8 mouse cellular contexts compared by ENCODE assay signal in genomic region chr8:110808495-110809472, GRCm38 (mm10). TPM values are rescaled to one million over a fixed set of nuclear protein-coding genes. Genes with fewer than 3 reads are reported as not detected.
A peak's percentile ranks its signal among the peaks of the same experiment; 100 is the strongest.
DNase-seq lines count a peak whose midpoint lies in the region; ATAC-seq and TF ChIP-seq lines count a peak whose summit lies in the region.

No protein-coding gene starts in this region.

- H3K9me3 ChIP-seq in hindbrain, embryonic 10.5 days, result no peaks in the 10 kb centered on the region
- no peaks in the 10 kb centered on the region for H3K9me3 ChIP-seq in hindbrain, embryonic 13.5 days
- no peaks in the 10 kb centered on the region for H3K9me3 ChIP-seq in ES-Bruce4 (replicated peaks; ENCODE audit: control insufficient read depth, insufficient read depth, low read length, poor library complexity, severe bottlenecking)
- no peaks in the 10 kb centered on the region for H3K9me3 ChIP-seq in embryonic facial prominence, embryonic 11.5 days (replicated peaks; ENCODE audit: control insufficient read depth, low read length)
- H3K9me3 ChIP-seq in intestine, embryonic 16.5 days (ENCODE audit: control insufficient read depth, low read length), result no peaks in the 10 kb centered on the region

- no peaks in the 10 kb centered on the region for H3K27me3 ChIP-seq in hindbrain, embryonic 10.5 days (ENCODE audit: insufficient read depth, poor library complexity, severe bottlenecking)
- H3K27me3 ChIP-seq in hindbrain, embryonic 13.5 days, result no peaks in the 10 kb centered on the region
- no peaks in the 10 kb centered on the region for H3K27me3 ChIP-seq in ES-Bruce4 (ENCODE audit: control insufficient read depth, insufficient read depth, low read length, poor library complexity, severe bottlenecking)
- H3K27me3 ChIP-seq in embryonic facial prominence, embryonic 11.5 days (ENCODE audit: control insufficient read depth, insufficient read depth, low read length), result no peaks in the 10 kb centered on the region
- H3K27me3 ChIP-seq in intestine, embryonic 16.5 days (replicated peaks; ENCODE audit: control insufficient read depth, insufficient read depth, low read length), result no peaks in the 10 kb centered on the region
- no peaks in the 10 kb centered on the region for H3K27me3 ChIP-seq in cerebellum, adult 2 months (ENCODE audit: control insufficient read depth, insufficient read depth, low read length)

- no peak for TF ChIP-seq EP300 in ES-Bruce4 (IDR thresholded peaks at IDR 0.05; ENCODE audit: insufficient read depth, low read depth, low read length)

- ATAC-seq in hindbrain, embryonic 13.5 days (ENCODE audit: low FRiP score), result no peak
- ATAC-seq in embryonic facial prominence, embryonic 11.5 days (replicated peaks; ENCODE audit: insufficient number of reproducible peaks, low FRiP score, low TSS enrichment, low read depth), result no peak
- ATAC-seq in intestine, embryonic 16.5 days, result peak; percentile 58

- no peak for TF ChIP-seq POLR2A in ES-Bruce4 (IDR thresholded peaks at IDR 0.05; ENCODE audit: insufficient read depth, low read length)
- no peak for TF ChIP-seq POLR2A in cerebellum, adult 2 months (IDR thresholded peaks at IDR 0.05; ENCODE audit: borderline replicate concordance, insufficient read depth, low read length)

- no peak overlapping the region for H3K4me2 ChIP-seq in hindbrain, embryonic 13.5 days
- no peak overlapping the region for H3K4me2 ChIP-seq in embryonic facial prominence, embryonic 11.5 days (ENCODE audit: low read depth, low read length)
- H3K4me2 ChIP-seq in intestine, embryonic 16.5 days (ENCODE audit: low read depth, low read length), result no peak overlapping the region

- H3K4me3 ChIP-seq in hindbrain, embryonic 10.5 days, result no peak overlapping the region
- H3K4me3 ChIP-seq in hindbrain, embryonic 13.5 days, result no peak overlapping the region
- H3K4me3 ChIP-seq in ES-Bruce4 (ENCODE audit: low read depth, low read length), result no peak overlapping the region
- no peak overlapping the region for H3K4me3 ChIP-seq in embryonic facial prominence, embryonic 11.5 days (ENCODE audit: low read depth, low read length)
- no peak overlapping the region for H3K4me3 ChIP-seq in intestine, embryonic 16.5 days (ENCODE audit: low read length)
- H3K4me3 ChIP-seq in cerebellum, adult 2 months (replicated peaks; ENCODE audit: insufficient read depth, low read depth, low read length), result no peak overlapping the region

- DNase-seq in hindbrain, embryonic 10.5 days (ENCODE audit: low spot score), result peak; percentile 35
- DNase-seq in embryonic facial prominence, embryonic 11.5 days (ENCODE audit: low spot score), result peak; percentile 20
- peak; percentile 47 for DNase-seq in mesoderm, embryonic 11.5 days (ENCODE audit: low read depth, low spot score)
- DNase-seq in cerebellum, adult 2 months, result no peak
- DNase-seq in thymus, postnatal 36 days, result no peak

- no peak overlapping the region for H3K9ac ChIP-seq in hindbrain, embryonic 13.5 days
- H3K9ac ChIP-seq in ES-Bruce4 (ENCODE audit: low read depth, poor library complexity, severe bottlenecking), result no peak overlapping the region
- no peak overlapping the region for H3K9ac ChIP-seq in embryonic facial prominence, embryonic 11.5 days (replicated peaks; ENCODE audit: low read length)
- no peak overlapping the region for H3K9ac ChIP-seq in intestine, embryonic 16.5 days (ENCODE audit: low read depth, low read length)

- H3K27ac ChIP-seq in hindbrain, embryonic 10.5 days, result no peak overlapping the region
- no peak overlapping the region for H3K27ac ChIP-seq in hindbrain, embryonic 13.5 days
- H3K27ac ChIP-seq in ES-Bruce4 (ENCODE audit: insufficient read depth, low read length), result peak overlapping the region; percentile 34
- no peak overlapping the region for H3K27ac ChIP-seq in embryonic facial prominence, embryonic 11.5 days (replicated peaks; ENCODE audit: low read depth, low read length)
- peak overlapping the region; percentile 61 for H3K27ac ChIP-seq in intestine, embryonic 16.5 days (ENCODE audit: low read length)
- no peak overlapping the region for H3K27ac ChIP-seq in cerebellum, adult 2 months (ENCODE audit: insufficient read depth, low read length)

- no peak for TF ChIP-seq CTCF in ES-Bruce4 (IDR thresholded peaks at IDR 0.05; ENCODE audit: low read depth, low read length)
- no peak for TF ChIP-seq CTCF in cerebellum, adult 2 months (IDR thresholded peaks at IDR 0.05; ENCODE audit: borderline replicate concordance, insufficient read depth, low read depth, low read length)

- peaks cover 6% of the 10 kb centered on the region; the same call in 1 of the 2 replicates for H3K4me1 ChIP-seq in hindbrain, embryonic 10.5 days (replicated peaks)
- H3K4me1 ChIP-seq in hindbrain, embryonic 13.5 days (replicated peaks), result no peaks in the 10 kb centered on the region
- no peaks in the 10 kb centered on the region for H3K4me1 ChIP-seq in ES-Bruce4 (ENCODE audit: control insufficient read depth, insufficient read depth, low read length)
- no peaks in the 10 kb centered on the region for H3K4me1 ChIP-seq in embryonic facial prominence, embryonic 11.5 days (ENCODE audit: control insufficient read depth, insufficient read depth, low read length)
- H3K4me1 ChIP-seq in intestine, embryonic 16.5 days (ENCODE audit: control insufficient read depth, insufficient read depth, low read length), result peaks cover 15% of the 10 kb centered on the region; the same call in 1 of the 2 replicates
- H3K4me1 ChIP-seq in cerebellum, adult 2 months (ENCODE audit: control insufficient read depth, insufficient read depth, low read length), result no peaks in the 10 kb centered on the region

- H3K36me3 ChIP-seq in hindbrain, embryonic 10.5 days, result peaks cover 55% of the 10 kb centered on the region
- H3K36me3 ChIP-seq in hindbrain, embryonic 13.5 days, result peaks cover 55% of the 10 kb centered on the region
- H3K36me3 ChIP-seq in ES-Bruce4 (ENCODE audit: control insufficient read depth, insufficient read depth, low read length, poor library complexity, severe bottlenecking), result peaks cover 47% of the 10 kb centered on the region
- peaks cover 14% of the 10 kb centered on the region for H3K36me3 ChIP-seq in embryonic facial prominence, embryonic 11.5 days (replicated peaks; ENCODE audit: control insufficient read depth, insufficient read depth, low read depth, low read length)
- peaks cover 31% of the 10 kb centered on the region for H3K36me3 ChIP-seq in intestine, embryonic 16.5 days (ENCODE audit: control insufficient read depth, insufficient read depth, low read length)

- WGBS in hindbrain, embryonic 10.5 days, result 63% methylated on average over 13 of the region's 13 CpGs
- 61% methylated on average over 13 of the region's 13 CpGs for WGBS in hindbrain, embryonic 13.5 days
- 48% methylated on average over 13 of the region's 13 CpGs for WGBS in embryonic facial prominence, embryonic 11.5 days
- 49% methylated on average over 13 of the region's 13 CpGs for WGBS in intestine, embryonic 16.5 days
- 56% methylated on average over 13 of the region's 13 CpGs for WGBS in cerebellum, adult 2 months

RNA-seq across cellular contexts. Expression of gene Il34, which starts 3.1 kb away (rescaled TPM):
- polyA plus RNA-seq in hindbrain, embryonic 10.5 days (2016; fragmentation: Nextera tagmentation; extraction: Ambion mirVana), result 0.37 TPM in 1 of 2 replicates, not detected in the other
- 2.7 and 2.8 TPM in 2 replicates for polyA plus RNA-seq in hindbrain, embryonic 13.5 days (2015; fragmentation: Nextera tagmentation; extraction: Ambion mirVana)
- 0.34 and 1.0 TPM in 2 replicates for polyA plus RNA-seq in ES-Bruce4 (2011; ENCODE audit: insufficient read depth, insufficient read length, low read depth, missing spikeins)
- polyA plus RNA-seq in embryonic facial prominence, embryonic 11.5 days (2014; fragmentation: Nextera tagmentation; extraction: Ambion mirVana), result 0.15 and 0.66 TPM in 2 replicates
- polyA plus RNA-seq in intestine, embryonic 16.5 days (2015; fragmentation: Nextera tagmentation; extraction: Ambion mirVana), result 2.0 and 2.4 TPM in 2 replicates
- 15.8 and 21.1 TPM in 2 replicates for polyA plus RNA-seq in cerebellum, adult 2 months (2012; rRNA removed)

RNA-seq across cellular contexts. Expression of gene Cog4, which starts 37.6 kb away (rescaled TPM):
- polyA plus RNA-seq in hindbrain, embryonic 10.5 days (2016; fragmentation: Nextera tagmentation; extraction: Ambion mirVana), result 70.0 and 75.6 TPM in 2 replicates
- polyA plus RNA-seq in hindbrain, embryonic 13.5 days (2015; fragmentation: Nextera tagmentation; extraction: Ambion mirVana), result 71.9 and 77.8 TPM in 2 replicates
- 48.2 and 50.7 TPM in 2 replicates for polyA plus RNA-seq in ES-Bruce4 (2011; ENCODE audit: insufficient read depth, insufficient read length, low read depth, missing spikeins)
- 74.9 and 75.6 TPM in 2 replicates for polyA plus RNA-seq in embryonic facial prominence, embryonic 11.5 days (2014; fragmentation: Nextera tagmentation; extraction: Ambion mirVana)
- 78.5 and 79.3 TPM in 2 replicates for polyA plus RNA-seq in intestine, embryonic 16.5 days (2015; fragmentation: Nextera tagmentation; extraction: Ambion mirVana)
- polyA plus RNA-seq in cerebellum, adult 2 months (2012; rRNA removed), result 56.5 and 60.2 TPM in 2 replicates

RNA-seq across cellular contexts. Expression of gene Sf3b3, which starts 37.8 kb away (rescaled TPM):
- polyA plus RNA-seq in hindbrain, embryonic 10.5 days (2016; fragmentation: Nextera tagmentation; extraction: Ambion mirVana), result 185 and 217 TPM in 2 replicates
- 106 and 109 TPM in 2 replicates for polyA plus RNA-seq in hindbrain, embryonic 13.5 days (2015; fragmentation: Nextera tagmentation; extraction: Ambion mirVana)
- polyA plus RNA-seq in ES-Bruce4 (2011; ENCODE audit: insufficient read depth, insufficient read length, low read depth, missing spikeins), result 203 and 206 TPM in 2 replicates
- 212 and 213 TPM in 2 replicates for polyA plus RNA-seq in embryonic facial prominence, embryonic 11.5 days (2014; fragmentation: Nextera tagmentation; extraction: Ambion mirVana)
- polyA plus RNA-seq in intestine, embryonic 16.5 days (2015; fragmentation: Nextera tagmentation; extraction: Ambion mirVana), result 107 and 114 TPM in 2 replicates
- 44.5 and 49.9 TPM in 2 replicates for polyA plus RNA-seq in cerebellum, adult 2 months (2012; rRNA removed)

Comparison
In these comparisons a context has a peak if more than half of its experiments do, and no peak if none do; other contexts are left out.
1. DNase-seq: peak in hindbrain, embryonic 10.5 days (single experiment), embryonic facial prominence, embryonic 11.5 days (single experiment) and mesoderm, embryonic 11.5 days (single experiment); none in cerebellum, adult 2 months (0 of 2) and thymus, postnatal 36 days (0 of 2).
2. H3K27ac ChIP-seq: peak in ES-Bruce4 (single experiment) and intestine, embryonic 16.5 days (single experiment); none in hindbrain, embryonic 10.5 days (single experiment), hindbrain, embryonic 13.5 days (single experiment), embryonic facial prominence, embryonic 11.5 days (single experiment) and cerebellum, adult 2 months (single experiment).